Comparison of ENCODE assay signal across 9 mouse cellular contexts in genomic region chr9:71123095-71123494, GRCm38 (mm10). TPM values are rescaled to one million over a fixed set of nuclear protein-coding genes. Genes with fewer than 3 reads are reported as not detected.
DNase-seq lines count a peak whose midpoint lies in the region; ATAC-seq and TF ChIP-seq lines count a peak whose summit lies in the region.
"Not testable (repeated sequence)": the region's sequence is repeated elsewhere in the genome, so short reads cannot be mapped to it uniquely, and the experiment has no call there.
"Had no signal": no experiment of that assay in that cellular context is flagged by ENCODE, and none has a peak within 500 bp of the region (broad histone marks: within the 10 kb centered on the region; RNA-seq: fewer than 3 reads in every experiment).

No protein-coding gene starts in this region.

- POLR2A ChIA-PET in Patski (lab: Charles Lee), result not testable (repeated sequence)

- in situ Hi-C loops in ES-E14 (cut with MboI; ENCODE audit: low sequenced_read_pairs in 2 of 2, unreplicated experiment in 2 of 2), result not testable (repeated sequence)
- in situ Hi-C loops in Patski (cut with MboI; ENCODE audit: low pct_unique_long_range_greater_than_20kb), result loop anchor here (10.0 kb wide), 1 partner anchor 332 kb away; no protein-coding TSS in a partner anchor

- not testable (repeated sequence) for TF ChIP-seq POLR2A in liver, adult 2 months (IDR thresholded peaks at IDR 0.05; ENCODE audit: extremely low read depth, insufficient read depth, low read length)

- not testable (repeated sequence) for H3K36me3 ChIP-seq in E14TG2a.4 (ENCODE audit: insufficient read depth, low read length); ES-E14 (ENCODE audit: control insufficient read depth, insufficient read depth, low read length, poor library complexity, severe bottlenecking)
- H3K36me3 ChIP-seq in liver, adult 2 months (ENCODE audit: control insufficient read depth, insufficient read depth, low read length), result peaks cover 57% of the 10 kb centered on the region
- H3K36me3 ChIP-seq in liver, postnatal 0 days (replicated peaks; ENCODE audit: insufficient read depth, low read length), result peaks cover 14% of the 10 kb centered on the region

- H3K79me2 ChIP-seq in liver, adult 2 months (ENCODE audit: control insufficient read depth, insufficient read depth, low read length), result not testable (repeated sequence)

- peaks cover 23% of the 10 kb centered on the region for H3K27me3 ChIP-seq in E14TG2a.4 (ENCODE audit: insufficient read depth, low read length)
- H3K27me3 ChIP-seq in Patski; liver, adult 2 months (ENCODE audit: control insufficient read depth, insufficient read depth, low read length); liver, postnatal 0 days (ENCODE audit: insufficient read depth, low read length): not testable (repeated sequence)

- TF ChIP-seq CTCF in E14TG2a.4 (conservative IDR thresholded peaks at IDR 0.05; ENCODE audit: low read length) (peak; percentile 25; the same call in 1 of the 2 replicates), Patski (IDR thresholded peaks at IDR 0.05) (peak; percentile 19)
- peak; percentile 42; the same call in 1 of the 2 replicates for TF ChIP-seq CTCF in liver, adult 2 months (IDR thresholded peaks at IDR 0.05; ENCODE audit: low read depth, low read length)
- peak; percentile 33; the same call in 1 of the 2 replicates for TF ChIP-seq CTCF in liver, postnatal 0 days (IDR thresholded peaks at IDR 0.05; ENCODE audit: low read depth)

- H3K4me1 ChIP-seq in E14TG2a.4 (replicated peaks; ENCODE audit: low read depth, low read length); ES-E14 (ENCODE audit: control insufficient read depth in 2 of 2, insufficient read depth in 2 of 2, low read length in 2 of 2, poor library complexity in 1 of 2); liver, adult 2 months (ENCODE audit: control insufficient read depth, insufficient read depth, low read length); liver, postnatal 0 days (ENCODE audit: insufficient read depth): not testable (repeated sequence)

- not testable (repeated sequence) for ATAC-seq in Patski; liver, postnatal 0 days

- not testable (repeated sequence) for H3K27ac ChIP-seq in ES-E14 (ENCODE audit: insufficient read depth, low read depth, low read length, poor library complexity, severe bottlenecking); liver, adult 2 months (replicated peaks; ENCODE audit: insufficient read depth, low read depth, low read length); liver, postnatal 0 days (ENCODE audit: low read depth)

- not testable (repeated sequence) for DNase-seq in ES-E14 (ENCODE audit: low read depth, low spot score); Patski (ENCODE audit: low read depth, low spot score); liver, adult 2 months (ENCODE audit: extremely low read depth, low read depth, low spot score); liver, postnatal 0 days
- peak; percentile 23 for DNase-seq in ZHBTc4 (ENCODE audit: low read depth, low spot score)
- DNase-seq in heart, adult 11 months, result peak; percentile 6

- not testable (repeated sequence) for H3K9me3 ChIP-seq in E14TG2a.4 (ENCODE audit: low read length); ES-E14 (ENCODE audit: control insufficient read depth, insufficient read depth, low read depth, low read length); liver, postnatal 0 days (ENCODE audit: low read length)

- not testable (repeated sequence) for H3K4me3 ChIP-seq in E14TG2a.4 (replicated peaks; ENCODE audit: low read length); ES-E14 (ENCODE audit: insufficient read depth in 1 of 2, low read depth in 1 of 2, low read length in 2 of 2, poor library complexity in 1 of 2, severe bottlenecking in 1 of 2); liver, adult 2 months (ENCODE audit: insufficient read depth, low read depth, low read length); liver, postnatal 0 days (ENCODE audit: low read depth, low read length)

- WGBS in liver, adult 2 months, result 86% methylated on average over 8 of the region's 8 CpGs
- WGBS in liver, postnatal 0 days (ENCODE audit: insufficient replicate concordance), result 83% methylated on average over 7 of the region's 8 CpGs

- TF ChIP-seq EP300 in liver, postnatal 0 days (IDR thresholded peaks at IDR 0.05; ENCODE audit: low read depth), result not testable (repeated sequence)

- not testable (repeated sequence) for H3K9ac ChIP-seq in ES-E14 (ENCODE audit: insufficient read depth, low read depth, low read length, poor library complexity, severe bottlenecking); liver, adult 2 months (ENCODE audit: low read depth, low read length); liver, postnatal 0 days (replicated peaks)

- H3K4me2 ChIP-seq in liver, postnatal 0 days (ENCODE audit: low read depth, low read length), result not testable (repeated sequence)

- CTCF ChIA-PET in Patski (lab: Charles Lee), result not testable (repeated sequence)

TF ChIP-seq in ES-E14, 5 proteins besides CTCF, POLR2A, EP300 and RAD21:
- TF ChIP-seq ZNF384 (IDR thresholded peaks at IDR 0.05; ENCODE audit: low read depth, low read length), result peak; percentile 76
TF ChIP-seq in ES-E14: peak in this region for 1; not testable (repeated sequence) for 4.

RNA-seq across cellular contexts. Expression of gene Aqp9, which starts 45.4 kb away (rescaled TPM):
- total RNA-seq in ES-E14 (2012; rRNA removed), result 0.09 and 0.42 TPM in 2 replicates
- polyA plus RNA-seq in Patski (2021), result 0.30 TPM
- total RNA-seq in liver, adult 2 months (2014; rRNA removed), result 254 and 300 TPM in 2 replicates
- 110 and 114 TPM in 2 replicates for polyA plus RNA-seq in liver, adult 2 months (2012; rRNA removed)
- 70.9 and 75.4 TPM in 2 replicates for polyA plus RNA-seq in liver, postnatal 0 days (2015; fragmentation: Nextera tagmentation; extraction: Ambion mirVana)
- polyA plus RNA-seq: embryonic facial prominence, embryonic 10.5 days; embryonic facial prominence, embryonic 12.5 days had no signal

Comparison
In these comparisons a context has a peak if more than half of its experiments do, and no peak if none do; other contexts are left out.
1. RNA of gene Aqp9, which starts 45.4 kb away (polyA plus RNA-seq): 110 to 114 TPM in liver, adult 2 months and 70.9 to 75.4 TPM in liver, postnatal 0 days; 0.30 TPM in Patski (single experiment); every median in the first group is over 10 times any median in the second.
2. Peak in every context shown above with its lines, with median percentiles within 50 percentile points of each other: CTCF ChIP-seq.